Mouse (Mus musculus) spleen, adult 12 weeks (tissue): Measurements from ENCODE around the gene Ndst4.

Experiments used
- DNase-seq: peaks from one replicate; pipeline ENCODE4 v3.0.0; 2022; ENCODE audit warnings: low spot score

Gene Ndst4

DNA sequence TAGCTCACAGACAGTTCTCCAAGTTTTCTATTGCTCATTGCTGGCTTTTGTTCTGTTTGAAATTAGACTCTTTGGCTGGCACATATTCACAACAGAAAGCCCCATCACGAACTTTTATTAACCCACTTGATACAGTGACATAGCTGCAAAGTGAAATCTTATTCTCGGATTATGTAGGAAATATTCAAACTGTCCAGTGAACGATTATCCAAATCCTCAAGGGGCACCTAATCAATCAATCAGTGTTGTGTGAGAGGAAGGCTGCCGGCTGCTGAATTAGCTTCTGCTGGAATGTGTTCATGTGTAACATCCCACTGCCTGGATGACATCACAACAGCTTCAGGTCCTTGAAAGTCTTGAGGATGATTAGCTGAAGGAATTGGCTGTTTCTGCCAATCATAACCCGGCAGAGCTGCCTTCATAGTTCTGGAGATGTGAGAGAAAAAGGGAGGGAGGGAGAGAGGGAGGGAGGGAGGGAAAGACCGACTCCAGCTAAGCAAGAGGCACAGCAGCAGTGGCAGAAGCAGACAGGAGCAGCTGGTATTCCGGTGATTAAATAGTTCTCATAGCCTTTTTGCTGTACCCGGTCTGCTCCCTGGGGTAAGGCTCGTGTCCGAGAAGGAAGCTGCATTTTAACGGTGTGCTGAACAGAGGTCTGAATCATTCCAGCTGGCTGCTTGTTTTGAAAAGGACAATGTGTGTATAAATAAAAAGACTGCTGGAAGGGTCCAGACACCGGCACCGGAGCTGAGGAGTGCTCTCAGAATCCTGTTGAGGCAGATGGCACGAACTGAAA lies at the start of gene Ndst4:
TSS of gene Ndst4 (plus strand) at position 476 of the 796 bp plus-strand sequence.
- no peak for DNase-seq

DNA sequence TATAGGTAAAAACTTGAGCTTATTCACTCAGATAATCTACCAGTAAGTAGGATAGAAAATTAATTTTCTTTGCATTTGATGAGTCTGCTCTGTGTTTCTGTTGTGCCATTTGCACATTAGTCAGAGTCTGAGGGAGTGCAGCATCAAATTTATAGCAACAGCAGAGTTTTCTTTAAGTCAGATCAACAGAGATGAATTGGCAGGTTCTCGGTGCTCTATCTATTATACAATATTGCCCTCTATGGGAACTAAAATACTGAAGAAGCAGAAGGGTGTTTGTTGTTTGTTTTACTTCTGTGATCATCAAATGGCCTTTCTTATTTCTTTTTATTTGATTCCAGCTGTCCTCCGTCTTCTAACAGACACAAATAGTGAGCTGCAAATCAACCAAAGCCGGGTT lies 6.4 kb upstream of the Ndst4 start:
- DNase-seq = no peak

DNA sequence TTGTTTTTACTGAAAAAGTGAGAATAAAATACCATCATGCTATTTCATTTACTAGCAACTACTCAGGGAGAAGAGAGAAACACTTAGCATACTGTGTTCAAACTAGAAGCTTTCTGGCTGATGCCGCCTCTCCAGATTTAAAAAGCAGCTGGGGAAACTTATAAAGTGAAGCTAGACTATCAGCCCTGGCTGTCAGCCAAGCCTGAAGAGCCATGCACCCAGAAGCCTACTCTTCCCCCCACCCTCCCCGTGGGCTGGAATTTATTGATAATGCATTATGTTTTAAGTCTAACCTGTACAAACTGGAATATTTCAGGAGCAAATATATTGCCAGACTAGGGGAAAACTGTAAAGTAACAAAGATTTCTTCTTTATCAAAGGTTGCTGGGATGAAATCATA lies 2.6 kb downstream of the Ndst4 start:
- DNase-seq = no peak

DNA sequence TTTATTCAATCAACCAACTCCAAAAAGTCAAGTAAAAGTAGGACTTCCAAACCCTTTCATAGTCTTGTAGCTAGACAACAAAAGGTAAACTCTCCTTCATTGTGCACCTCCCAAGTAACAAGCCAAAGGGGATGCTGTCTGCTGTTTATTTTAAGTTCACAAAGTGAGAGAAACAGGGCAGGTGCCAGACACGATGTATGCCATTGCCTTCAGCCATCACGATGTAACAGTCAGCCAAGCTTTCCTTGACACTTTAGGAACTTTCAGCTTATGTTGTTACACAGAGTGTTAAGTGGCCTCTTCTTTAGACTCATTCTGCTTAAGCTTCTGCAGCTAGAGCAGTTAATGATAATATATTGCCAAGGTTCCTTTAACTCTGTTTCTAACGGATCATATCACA lies 3.1 kb downstream of the Ndst4 start:
- no peak for DNase-seq

DNA sequence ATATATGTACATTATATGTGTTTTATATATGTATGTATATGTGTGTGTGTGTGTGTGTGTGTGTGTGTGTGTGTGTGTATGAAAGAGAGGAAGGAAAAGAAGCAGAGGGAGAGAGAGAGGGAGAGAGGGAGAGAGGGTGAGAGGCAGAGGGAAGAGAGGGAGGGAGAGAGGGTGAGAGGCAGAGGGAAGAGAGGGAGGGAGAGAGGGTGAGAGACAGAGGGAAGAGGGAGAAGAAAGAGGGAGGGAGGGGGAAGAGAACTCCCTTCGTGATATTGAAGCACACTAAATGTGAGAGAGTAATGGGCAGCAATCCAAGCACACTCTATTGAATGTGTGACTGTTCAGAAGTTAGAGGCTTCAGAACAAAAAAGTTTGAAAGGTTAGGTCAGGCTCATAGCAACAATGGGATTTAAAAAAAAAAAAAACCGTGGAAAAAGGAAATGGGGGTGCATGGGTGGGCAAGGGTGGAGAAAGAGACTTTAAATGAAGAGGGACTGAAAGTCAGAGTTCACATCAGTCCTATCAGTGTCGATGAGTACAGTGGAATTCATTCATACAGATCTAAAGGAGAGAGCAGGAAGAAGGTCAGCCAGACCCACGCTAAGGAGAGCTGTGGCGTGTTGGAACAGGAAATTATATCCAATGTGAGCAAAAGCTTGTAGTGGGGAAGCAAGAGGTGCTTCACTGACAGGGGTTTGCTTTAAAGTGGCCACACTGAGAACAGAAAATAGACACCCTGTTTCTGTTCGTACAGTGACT lies 63.2 kb downstream of the Ndst4 start:
- DNase-seq = no peak

DNA sequence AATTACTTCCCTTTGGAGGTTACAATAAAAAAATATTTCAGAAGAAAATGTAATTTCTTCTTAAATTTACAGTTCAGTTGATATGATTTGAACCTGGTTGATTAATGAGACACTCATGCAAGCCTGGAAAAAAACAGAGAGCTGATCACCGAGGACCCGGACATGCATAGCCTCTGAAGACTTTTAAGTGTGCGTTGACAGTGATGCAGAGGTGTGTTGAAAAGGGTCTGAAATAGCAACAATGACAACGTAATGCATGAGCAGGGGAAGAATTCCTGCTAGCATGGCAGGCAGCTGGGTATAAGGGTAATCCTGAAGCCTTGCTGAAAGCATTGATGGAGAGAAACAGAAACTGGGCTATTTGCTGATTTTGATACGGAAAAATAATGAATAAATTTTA lies 106.2 kb downstream of the Ndst4 start:
- DNase-seq = no peak

DNA sequence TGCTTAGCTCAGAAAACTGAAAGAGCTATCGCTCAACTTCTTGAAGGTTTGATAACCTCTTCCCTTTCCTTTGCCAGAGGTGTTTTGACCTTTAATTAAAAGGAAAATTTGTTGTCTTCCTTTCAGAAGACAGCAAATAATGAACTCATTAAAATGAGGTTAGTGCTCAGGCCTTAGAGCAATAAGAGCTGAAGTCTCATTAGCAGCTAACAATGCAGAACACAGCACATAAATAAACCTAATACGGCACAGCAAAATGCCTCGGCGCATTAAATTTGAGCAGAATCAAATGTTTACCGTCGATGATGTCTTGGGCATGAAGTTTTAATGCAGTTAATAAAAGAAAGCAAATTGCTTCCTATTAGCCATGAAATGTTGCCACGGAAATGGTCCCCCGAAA lies 129.5 kb downstream of the Ndst4 start:
- no peak for DNase-seq

DNA sequence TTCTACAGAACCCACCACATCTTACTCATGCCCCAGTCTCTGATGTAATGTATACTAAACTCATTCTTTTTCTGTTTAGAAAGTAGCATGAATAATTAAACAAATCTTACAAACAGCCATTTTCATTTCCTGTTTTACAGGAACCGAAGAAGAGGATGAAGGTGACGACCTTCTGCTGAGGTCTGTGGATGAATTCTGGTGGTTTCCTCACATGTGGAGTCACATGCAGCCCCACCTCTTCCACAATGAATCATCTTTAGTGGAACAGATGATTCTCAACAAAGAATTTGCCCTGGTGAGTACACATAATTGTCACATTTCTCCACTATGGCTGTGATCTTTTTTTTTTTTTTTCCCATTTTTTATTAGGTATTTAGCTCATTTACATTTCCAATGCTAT lies 166.7 kb downstream of the Ndst4 start:
- no peak for DNase-seq

DNA sequence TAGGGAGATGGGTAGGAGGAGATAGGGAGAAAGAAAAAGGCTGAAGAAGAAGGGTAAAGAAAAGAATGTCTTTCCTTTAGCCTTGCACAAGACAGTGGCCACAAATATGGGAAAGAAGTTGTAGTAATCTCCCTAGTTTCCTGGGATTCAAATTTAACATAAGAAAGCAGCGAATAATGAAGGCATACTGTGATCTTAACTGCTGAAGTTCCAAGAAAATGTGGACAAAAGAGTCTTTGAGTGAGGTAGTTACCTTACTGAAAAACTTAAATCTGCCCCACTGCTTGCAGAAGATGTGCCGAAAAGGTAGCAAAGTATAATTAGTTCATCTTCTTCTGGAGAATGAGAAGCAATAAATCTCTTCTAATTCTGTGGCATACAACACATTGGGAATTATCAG lies 228.4 kb downstream of the Ndst4 start:
- DNase-seq = no peak

DNA sequence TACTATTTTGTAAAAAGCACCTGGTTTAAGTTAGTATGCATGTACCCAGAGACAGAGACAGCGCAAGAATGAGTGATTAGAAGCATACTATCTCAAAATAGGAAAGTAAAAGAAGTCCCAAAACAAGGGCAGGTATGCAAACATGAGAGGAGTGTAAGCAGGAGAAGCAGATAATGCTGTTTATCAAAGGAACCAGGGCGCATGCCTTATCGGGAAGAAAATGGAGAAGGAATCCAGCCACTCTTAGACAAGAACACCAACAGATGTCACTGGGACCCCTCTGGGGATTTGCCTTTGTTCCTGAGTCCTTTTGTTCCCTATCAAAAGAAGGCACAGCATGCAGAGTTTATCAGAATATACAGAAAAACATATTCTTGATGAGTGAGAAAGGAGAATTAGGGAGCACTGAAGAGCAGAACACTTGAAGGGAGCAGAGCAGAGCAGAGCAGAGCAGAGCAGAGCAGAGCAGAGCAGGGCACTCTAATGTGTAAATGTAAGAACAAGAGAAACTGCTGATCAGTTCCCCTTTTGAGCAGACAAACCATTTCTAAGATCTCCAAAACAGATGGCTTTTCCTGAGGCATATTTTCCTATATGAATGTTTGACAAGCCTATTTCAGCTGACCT lies 251.2 kb downstream of the Ndst4 start:
- DNase-seq = no peak

DNA sequence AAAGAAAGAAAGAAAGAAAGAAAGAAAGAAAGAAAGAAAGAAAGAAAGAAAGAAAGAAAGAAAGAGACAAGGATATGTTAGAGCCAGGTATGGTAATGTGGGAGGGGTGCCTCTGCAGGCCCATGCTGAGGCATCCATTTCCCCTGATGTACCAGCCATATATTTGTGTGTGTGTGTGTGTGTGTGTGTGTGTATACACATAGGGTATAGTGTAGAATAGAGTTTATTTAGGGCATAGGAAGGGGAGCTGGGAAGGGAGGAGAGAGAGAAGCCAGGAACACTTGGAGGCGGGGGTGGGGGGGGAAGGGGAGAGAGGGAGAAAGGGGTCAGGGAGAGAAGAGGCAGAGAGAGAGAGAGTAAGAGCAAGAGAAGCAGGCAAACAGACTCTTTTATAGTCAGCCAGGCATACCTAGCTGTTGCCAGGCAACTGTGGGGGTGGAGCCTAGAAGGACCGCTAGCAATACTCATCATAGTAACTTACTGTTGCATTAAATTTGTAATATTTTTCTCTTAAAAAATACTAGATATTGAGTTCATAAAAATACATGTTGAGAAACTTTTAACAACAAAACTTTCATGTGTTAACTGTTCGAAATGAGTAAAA lies 256.3 kb downstream of the Ndst4 start:
- no peak for DNase-seq

DNA sequence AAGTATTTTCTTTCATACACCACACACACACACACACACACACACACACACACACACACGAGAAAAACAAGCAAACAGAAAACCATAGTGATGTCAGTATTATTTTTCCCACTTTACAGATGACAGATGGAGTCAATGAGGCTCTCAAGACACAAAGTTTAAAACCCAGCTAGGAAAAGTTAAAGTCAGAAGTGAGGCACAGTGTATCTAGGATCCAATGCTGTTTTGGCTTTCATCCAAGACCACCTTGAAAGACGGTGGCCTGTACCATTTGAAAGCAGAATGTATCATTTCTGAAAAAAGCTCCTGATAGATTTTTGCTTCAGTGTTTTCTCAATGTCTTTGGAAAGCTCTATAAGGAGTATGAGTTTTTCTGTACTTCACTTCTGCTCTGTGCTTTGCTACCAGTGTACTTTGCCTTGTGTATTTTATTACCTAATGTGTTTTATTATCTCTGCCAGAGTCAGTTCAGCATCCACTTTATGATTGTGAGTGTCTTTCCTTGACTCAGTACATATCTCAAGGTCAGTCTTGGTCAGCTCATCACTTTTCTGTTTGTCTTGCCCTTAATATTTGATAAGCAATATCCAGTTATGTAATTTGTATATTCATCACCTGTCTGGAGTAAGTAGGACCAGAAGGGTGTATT lies 257.1 kb downstream of the Ndst4 start:
- DNase-seq = no peak

DNA sequence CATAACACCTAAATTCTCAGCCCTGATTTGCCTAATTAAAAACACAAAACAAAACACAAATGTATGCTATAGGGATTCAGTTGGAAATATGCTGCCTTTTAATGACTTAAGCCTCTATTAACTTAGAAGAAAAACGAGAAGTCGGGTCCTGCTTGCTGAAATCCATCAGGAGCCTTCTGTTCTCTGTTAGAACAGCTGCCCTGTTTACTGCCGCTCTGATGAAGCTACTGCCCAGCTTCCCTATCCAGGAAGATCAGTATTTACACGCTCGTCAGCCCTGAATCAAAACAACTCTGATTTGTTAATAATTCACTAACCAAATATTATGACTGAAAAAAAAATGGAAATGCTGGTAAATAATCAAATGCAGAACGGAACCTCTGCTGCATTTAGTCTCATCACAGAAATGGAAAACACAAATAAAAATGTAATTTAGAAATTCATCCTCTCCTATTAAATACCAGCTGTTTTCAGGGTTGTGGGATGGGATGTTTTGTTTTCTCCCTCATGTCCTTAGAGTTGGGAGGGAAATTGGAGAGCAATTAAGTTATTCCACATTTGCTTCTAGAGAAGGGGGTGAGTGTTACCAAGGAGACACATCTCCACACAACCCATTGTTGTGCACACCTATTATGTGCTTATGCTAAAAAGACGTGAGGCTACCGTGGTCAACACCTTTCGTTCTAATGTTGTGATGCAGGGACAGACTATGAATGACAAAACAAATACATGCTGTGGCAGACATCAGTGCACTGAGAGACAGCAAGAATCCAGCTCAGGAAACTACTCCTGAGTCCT lies 270.3 kb downstream of the Ndst4 start:
- no peak for DNase-seq

DNA sequence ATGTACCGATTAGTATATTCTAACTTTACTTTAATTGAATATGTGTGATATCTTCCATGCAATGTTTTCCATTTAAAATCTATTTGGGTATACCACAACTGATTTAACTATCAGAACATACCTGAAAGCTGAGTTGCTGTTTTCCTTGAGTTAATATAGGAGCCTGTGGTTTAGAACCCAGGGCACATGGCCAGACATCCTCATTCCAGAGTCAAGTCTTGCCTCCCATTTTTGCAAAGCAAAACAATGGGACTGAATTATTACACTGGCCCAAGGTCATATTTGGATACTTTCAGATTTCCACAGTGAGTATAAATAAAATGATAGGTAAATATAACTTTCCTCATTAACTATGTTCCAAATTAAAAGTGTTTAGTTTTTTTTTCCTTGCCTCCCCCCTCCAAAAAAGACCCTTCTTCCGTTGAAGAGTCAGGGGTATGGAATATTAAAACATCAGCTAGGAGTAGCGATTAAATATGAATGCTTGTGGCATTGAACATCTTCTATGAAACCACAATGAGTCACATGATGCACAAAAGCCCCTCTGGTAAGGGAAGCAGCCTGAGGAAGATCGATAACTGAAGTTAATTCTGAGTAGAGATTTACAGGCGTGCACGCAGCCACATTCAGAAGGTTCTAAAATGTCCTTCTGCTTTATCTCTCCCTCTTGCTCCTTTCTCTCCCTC lies 271.5 kb downstream of the Ndst4 start:
- DNase-seq = no peak

DNA sequence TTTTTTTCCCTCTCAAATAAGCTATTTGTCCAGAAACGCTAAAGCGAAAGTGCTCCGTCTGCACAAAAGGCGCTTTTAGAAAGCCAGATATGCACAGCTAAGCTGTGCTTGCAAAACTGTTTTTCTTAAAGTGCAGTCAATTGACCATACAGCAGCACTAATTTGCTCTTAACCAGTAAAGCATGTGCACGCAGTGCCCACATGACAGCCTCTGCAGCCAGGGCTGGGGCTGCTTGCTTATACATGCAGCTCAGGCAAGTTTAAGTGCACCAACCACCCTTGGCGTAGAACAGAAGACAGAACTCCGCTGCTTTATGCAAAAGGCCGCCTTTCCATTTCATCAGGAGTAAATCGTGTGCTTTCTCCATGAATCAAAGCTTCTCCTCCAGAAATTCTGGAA lies 275.0 kb downstream of the Ndst4 start:
- no peak for DNase-seq

DNA sequence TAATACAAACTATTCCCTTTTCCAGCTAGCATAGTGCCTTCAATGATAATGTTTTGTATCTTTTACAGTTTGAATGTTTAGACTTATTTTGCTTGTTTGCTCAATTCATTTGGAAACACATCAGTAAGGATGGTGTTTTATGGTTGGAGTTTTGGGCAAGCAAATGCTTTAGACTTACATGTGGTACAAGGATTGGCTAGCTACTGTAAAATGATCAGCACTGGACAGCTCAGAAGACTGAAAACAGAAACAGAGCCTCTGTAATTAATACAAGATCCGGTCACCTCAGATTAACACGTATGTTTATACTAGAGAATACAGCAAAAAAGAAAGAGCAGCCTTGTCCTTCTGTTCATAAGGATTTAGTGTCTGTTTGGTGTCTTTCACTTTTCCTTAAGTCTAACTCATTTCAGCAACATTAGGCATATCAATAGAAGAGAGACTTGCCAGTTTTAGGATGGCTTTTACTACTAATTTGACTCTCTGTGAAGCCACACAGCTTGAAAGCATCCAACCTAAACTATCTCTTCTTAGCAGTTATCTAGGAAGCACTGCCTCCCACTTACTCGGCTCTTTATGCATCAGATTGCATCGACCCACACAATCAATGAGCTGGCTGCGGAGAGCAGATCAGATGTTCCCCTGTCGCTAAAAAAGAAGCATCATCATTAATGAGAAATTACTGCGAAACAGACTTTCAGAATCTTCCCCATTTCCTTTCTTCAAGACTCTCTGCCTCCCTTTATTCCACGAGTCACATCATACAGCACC lies 279.8 kb downstream of the Ndst4 start:
- no peak for DNase-seq

DNA sequence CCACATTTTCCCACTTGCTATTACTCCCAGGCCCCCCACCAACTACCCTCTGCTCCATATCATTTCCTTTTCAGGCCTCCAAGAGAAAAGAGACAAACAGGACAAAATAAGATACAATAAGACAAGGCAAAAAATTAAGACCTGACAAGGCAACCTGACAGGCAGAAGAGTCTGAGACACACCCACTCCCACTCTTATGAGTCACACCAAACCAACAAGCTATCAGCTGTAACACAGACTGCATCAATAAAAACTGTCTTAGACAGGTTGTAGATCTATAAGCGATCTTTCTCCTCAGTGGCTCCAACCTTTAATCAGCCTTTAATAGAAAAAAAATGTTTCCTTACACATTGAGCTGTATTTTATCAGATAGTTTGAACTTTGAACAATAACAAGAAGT lies 280.7 kb downstream of the Ndst4 start:
- no peak for DNase-seq

DNA sequence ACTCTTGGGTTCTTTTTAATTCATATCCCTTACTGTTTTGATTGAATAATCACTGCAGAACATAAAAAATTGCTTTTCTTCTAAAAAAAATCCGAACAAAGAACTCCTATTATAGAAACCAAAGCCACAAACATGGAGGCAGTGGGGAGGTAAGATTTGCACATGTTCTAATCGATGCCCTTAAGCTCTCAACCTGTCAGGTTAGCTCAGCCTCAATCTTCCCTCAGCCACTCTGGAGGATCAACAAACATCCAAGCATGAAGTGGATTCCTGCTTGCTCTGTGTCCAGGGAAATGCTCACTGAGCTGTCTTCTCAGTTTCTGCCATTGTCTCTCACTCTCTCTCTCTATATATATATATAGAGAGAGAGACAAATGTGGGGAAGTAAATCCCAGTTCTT lies 283.7 kb downstream of the Ndst4 start:
- no peak for DNase-seq

DNA sequence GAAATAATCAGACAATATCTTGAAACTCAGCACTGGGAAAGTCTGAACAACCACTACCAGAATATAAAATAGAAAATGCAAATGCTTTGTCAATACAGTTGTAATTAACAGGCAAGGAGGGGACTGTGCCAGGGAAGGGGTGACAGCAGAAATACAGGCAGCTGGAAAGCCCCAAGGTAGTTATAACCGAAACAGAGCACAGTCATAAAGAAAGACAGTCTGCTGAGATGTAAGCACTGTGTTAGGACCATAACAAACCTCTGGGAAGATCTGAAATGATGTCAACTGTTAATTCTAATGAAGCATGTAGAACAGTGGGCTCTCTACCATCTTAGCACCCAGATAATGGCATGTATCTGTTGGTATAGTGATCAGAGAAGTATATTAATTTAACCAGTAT lies 287.1 kb downstream of the Ndst4 start:
- no peak for DNase-seq

DNA sequence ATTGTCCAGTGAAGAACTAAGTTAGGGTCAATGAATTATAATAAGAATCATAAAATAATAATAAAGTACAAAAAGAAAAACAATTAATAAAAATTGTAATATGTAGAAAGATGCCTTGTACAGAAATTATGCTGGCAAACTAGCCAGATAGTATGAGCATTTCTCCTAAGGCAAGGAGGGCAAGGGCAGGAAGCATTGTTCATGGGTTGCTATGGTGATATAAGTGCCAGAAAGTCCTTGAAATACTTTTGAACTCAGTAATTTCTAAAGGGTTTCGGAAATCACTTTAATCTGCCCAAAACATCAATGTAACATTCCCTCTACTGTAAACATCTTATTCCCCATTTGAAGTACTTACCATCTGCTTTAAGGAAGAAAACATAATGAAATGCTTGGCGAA lies 319.1 kb downstream of the Ndst4 start:
- no peak for DNase-seq
